Mouse (Mus musculus): Measurements from ENCODE around the gene Zfp503.

The Zfp503 gene

DNA sequence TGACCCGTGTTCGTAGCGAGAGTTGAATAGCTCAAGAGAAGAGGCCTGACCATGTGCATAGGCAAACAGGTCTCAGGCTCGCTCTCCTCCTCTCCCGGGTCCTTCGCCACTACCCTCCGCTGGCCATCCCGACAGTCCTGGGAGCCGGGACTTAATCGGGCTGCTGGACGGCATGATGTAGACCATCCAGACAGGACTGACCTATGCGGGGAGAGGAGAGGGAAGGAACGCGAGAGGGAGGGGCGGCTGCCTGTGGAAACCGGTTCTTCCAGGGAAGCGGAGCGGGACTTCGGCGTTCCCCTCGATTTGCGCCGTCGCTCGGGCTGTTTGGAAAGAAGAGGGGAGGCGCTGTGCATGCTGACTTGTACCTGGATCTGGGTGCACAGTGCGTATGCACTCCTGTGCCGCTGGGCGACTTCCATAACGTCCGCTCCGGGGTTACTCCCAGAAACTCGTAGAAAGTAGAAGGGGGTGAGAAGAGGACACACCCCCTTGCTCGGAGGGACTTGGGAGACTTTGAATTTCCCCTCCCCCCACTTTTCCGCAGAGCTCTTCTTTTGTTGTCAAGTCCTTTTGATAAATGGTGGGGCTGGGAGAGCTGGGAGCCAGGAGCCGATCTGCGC lies at the start of gene Zfp503:
Gene Zfp503, minus strand, starts transcription at position 311 of the 623 bp plus-strand sequence.
- peak; percentile 58 for DNase-seq (ENCODE audit: low spot score)

DNA sequence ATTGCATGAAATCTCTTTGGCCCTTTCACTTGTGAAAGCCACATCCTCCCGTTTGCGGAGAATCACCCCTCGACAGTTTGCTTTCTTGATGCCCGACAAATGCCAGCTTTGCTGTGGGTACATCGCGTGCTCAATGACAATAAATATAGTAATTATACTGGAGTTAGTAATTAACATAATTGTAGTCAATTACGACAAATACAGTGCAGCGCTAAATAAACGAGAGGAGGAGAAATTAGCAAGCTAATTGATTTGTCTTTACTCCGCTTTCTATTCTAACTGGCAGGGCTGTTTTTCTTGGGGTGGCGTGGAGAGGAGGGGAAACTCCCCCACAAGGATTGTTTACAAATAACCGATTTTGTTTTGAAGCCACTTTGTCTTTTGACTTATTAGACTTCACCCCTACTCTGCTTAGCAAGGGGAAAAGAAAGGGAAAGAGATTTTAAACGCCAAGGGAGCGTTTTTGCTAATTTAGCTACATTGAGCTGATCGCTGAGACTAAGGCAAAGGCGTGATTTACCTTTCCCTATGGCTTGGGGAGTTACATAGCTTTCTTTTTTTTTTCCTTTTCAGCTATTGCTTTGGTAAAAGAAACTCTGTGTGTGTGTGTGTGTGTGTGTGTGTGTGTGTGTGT lies 48.2 kb upstream of the Zfp503 start:
- no peak for DNase-seq (ENCODE audit: low spot score)

DNA sequence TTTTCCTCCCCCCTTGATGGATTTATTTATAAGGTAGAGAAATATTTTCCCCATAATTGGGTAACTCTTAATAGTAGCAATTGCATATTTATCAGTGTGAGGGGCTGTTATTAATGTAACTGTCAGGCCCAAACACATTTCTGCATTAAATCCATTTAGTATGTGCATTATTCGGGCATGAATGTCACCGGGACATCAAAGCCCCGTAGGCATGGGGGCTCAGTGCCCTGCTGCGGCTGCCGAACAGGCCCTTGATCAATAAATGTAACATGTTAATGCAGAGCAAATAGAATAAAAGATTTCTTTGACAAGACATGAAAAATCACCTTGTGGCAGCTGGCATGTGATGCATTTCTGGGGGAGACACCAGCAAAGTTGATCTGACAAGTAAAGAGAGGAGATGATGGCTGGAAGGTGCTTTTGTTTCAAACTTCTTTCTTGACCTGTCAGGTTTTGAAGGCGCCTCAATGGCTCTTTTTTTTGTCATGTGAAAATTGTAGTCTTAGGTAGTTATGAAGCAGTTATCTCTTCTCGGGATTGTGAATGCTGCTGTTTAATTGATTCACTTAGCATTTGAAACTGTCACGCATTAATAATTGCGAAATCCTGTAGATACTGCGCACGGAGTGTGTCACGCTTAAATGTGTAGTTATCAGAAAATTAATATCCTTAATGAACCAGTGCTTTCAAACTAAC lies 47.5 kb upstream of the Zfp503 start:
- no peak for DNase-seq (ENCODE audit: low spot score)

DNA sequence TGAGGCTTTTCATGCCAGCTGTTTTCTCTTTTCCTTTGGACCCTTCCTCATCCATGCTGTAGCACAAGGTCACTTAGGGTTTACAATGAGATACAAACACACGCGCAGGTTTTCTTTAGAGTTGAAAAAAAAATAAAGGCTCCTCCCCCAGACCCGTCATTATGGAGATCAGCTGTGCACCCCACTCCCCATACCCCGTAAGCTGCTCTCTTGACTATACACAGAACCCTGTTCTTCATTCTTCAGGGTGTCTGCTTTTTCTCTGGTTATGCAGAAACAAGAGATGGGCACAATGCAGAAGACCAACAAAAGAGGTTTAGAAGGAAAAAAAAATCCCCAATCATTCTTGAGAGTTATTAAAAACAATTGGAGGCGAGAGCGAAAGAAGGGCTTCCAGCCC lies 46.9 kb upstream of the Zfp503 start:
- no peak for DNase-seq (ENCODE audit: low spot score)

DNA sequence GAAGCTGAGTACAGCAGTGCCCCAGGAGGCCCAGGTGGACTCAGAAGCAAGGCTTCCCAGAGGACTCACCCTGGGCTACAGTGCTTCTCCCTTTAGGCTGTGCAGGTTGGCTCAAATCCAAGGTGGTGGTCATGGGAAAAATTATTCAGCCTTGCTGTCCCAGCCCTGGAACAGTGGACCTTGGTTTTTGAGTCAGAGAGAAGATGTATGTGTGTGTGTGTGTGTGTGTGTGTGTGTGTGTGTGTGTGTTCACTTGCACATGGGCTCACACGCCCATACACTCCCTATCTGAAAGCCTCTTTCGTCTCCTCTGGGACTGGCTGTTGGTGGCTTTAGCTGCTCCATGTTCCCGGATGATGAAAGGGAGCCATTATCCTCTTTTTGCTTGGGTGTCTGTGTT lies 46.5 kb upstream of the Zfp503 start:
- no peak for DNase-seq (ENCODE audit: low spot score)

DNA sequence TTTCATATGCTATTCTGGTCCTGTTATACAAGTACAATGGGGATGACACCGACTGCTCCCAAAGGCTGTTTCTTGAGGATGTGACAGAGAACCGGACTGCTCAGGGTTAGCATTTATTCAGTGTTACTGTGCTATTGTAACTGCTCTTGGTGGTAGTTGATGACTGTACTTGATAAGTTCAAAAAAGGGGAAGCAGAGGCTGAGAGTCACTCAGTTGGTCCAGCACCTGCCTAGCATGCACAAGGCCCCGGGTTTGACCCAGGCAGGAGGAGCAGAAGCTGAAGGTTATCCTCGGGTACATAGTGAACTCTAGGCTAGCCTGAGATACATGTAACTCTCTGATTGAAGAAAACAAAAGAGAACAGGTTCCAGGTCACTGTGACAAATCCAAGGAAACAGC lies 34.1 kb upstream of the Zfp503 start:
- no peak for DNase-seq (ENCODE audit: low spot score)

DNA sequence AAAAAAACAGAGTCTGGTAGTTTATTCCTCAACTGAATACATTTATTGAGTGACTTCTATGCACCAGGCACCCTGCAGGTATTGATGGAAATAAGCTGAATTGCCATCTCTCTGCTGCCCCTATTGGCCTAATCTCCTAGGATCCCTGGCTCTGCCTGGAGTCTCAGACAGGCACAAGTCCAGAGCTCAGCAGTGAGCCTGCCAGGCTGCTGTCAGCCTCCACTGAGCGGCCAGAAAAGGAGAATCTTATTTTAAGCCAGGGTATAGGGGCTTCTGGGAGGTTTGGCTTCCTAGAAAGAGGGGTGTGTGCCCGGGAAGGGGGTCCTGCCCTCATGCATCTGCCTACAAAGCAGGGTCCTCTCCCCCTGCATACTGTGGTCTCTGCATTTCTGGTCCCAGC lies 31.5 kb upstream of the Zfp503 start:
- peak; percentile 11 for DNase-seq (ENCODE audit: low spot score)

DNA sequence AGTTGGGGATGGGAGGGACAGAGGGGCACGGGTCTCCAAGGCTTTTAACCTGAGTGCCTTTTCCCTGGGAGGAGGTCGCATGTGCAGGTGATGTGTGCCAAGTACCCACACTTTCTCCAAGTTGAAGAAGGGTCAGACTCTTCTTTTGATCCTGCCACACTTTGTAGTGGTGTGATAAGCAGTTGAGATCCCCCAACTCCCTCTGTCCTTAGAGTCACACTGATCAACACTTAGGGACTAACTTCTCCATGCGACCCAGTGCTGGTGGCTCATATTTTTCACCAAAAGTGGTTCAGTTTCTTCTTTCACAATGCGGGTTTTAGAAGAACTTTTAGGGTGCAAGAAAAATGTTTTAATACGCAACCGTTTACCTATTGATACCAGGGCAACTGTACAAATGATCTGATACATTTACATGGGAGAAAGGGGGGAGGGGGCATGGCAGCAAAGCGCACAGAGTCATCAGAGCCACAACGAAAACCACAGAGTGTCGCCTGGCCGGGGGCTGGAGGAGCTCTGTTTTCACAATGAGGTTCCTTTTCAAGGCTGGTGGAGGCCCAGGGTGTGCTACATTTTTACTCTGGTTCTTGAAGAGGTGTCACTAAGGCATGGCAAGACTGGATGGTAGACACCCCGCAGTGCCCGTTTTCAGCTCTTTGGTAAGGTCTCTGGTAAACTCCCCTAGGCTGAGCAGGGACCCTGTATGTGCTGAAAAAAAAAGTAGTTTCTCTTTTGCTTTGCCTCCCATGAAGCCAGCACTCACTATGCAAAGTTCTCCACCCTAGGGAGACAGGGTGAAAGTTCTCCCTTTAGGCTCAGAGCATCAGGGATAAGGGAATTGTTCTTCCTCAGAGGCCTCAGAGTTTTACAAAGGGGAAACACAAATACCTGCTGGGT lies 30.8 kb upstream of the Zfp503 start:
- no peak for DNase-seq (ENCODE audit: low spot score)

DNA sequence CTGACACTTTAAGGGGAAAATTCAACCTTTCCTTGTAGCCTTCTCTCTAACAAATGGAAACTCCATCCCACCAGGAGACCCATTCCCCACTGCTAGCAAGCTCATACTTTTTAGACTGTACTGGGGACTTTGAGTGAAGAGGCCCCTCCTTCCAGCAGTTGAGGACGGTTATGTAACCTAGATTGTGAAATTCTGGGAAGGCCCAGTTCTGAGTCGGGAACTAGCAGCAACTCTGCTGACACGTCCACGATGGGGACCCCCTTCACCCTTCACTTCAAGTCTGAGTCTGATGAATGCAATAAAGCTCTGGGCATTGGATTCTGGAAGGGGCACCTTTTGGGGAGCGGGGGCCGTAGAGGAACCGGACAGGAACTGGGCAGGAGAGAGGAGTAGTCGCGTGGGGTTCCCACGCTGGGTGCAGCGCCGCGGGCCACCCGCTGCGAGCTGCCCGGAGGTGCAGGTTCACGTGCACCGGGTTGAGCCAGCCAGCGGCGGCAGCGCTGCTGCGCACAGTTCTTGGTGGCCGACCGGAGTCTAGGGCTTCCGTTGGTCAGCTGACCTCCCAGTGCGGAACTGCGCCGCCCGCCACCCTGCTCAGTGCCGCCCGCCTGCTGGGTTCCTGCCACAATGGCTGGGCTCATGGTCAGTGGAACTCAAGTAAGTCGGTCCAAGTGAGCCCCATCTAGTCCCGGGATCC lies 30.0 kb upstream of the Zfp503 start, which contains the start of gene Lrmda:
Gene Lrmda, plus strand, starts transcription at position 461 of the 697 bp plus-strand sequence.
- DNase-seq (ENCODE audit: low spot score) = peak; percentile 48

DNA sequence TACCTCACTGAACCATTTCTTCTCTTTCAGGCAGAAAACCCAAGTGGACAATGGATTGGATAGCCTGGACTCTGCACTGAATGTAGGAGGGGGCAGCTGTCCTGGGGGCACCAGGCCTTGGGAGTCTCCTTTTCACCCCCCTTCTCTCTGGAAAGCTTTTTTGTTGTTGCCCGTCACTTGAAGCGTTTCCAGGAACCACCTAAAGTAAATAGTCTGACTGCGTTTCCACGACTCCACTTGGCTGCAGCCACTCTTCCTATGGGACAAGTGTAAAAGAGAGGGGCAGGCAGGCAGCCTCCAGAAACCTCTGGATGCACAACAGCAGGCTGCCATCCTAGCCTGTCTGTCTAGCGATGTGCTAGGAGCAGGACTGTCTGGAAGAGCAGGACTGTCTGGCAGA lies 27.6 kb upstream of the Zfp503 start:
- no peak for DNase-seq (ENCODE audit: low spot score)

DNA sequence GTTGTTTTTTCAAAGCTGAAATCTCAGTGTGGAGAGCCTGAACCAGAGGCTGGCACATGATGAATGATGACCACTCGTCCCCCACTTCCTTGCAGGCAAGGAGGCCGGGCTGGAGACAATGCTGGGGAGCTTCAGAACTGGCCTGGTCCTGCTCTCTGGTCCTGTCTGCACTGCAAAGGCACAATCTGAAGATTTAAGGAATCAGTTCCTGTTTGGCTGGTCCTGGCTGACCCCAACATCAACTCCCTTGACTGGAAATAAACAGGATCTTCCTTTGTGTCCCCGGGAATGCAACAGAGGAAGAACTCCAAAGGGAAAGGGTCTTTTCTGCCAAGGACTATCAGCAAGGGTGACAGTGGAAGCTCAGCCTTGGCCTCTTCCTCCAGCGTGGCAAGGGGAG lies 25.4 kb upstream of the Zfp503 start:
- DNase-seq (ENCODE audit: low spot score) = no peak

DNA sequence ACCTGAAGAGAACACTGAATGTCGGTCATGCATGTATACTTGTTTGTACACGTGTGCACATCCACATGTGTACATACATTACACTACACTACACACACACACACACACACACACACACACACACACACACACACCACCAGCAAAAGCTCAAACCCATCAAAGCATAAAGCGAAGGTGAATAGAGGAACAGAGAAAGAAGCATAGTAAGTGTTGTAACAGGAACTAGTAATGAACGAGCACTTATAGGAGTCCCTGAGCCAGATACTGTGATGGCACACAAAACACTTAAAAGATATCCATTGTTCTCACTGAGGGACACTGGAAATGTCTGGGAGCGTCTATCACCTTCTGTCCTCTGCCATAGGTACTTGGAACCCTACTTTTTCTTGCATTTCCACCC lies 24.9 kb upstream of the Zfp503 start:
- no peak for DNase-seq (ENCODE audit: low spot score)

DNA sequence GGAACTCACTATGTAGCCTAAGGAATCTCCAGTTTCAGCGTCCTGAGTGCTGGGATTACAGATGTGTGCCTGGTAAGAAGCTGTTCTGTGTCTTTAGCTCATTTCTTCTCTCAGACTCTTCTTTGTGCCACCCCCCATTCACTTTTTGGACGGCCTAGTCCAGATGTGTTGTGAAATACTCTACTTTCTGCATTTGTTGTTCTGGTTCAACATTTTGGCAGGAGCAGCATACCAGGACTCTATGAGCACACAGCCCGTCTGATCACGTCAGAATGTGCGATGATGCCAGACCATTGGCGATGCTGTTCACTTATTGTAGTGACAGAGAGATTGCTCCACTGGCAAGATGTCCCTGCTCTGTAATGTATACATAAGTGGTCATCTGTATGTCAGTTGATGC lies 17.6 kb upstream of the Zfp503 start:
- DNase-seq (ENCODE audit: low spot score) = no peak

DNA sequence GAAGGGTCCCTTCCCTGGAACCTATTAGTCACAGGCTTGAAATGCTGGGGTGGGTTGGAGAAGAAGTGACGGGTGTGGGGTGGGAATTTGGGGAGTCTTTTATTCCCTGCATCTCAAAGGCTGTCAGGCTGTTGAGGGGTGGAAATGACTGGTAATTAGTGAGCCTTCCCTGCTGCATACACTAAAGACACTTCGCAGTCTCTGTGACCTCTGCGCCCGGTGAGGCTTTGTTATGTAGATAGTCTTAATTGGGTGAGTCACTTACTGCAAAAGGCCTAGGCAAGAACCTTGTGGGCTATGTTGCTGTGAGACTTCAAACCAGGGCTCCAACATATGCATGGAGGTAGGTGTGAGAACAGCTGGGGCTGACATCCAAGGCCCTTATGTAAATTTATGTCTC lies 15.5 kb upstream of the Zfp503 start:
- DNase-seq (ENCODE audit: low spot score) = no peak

DNA sequence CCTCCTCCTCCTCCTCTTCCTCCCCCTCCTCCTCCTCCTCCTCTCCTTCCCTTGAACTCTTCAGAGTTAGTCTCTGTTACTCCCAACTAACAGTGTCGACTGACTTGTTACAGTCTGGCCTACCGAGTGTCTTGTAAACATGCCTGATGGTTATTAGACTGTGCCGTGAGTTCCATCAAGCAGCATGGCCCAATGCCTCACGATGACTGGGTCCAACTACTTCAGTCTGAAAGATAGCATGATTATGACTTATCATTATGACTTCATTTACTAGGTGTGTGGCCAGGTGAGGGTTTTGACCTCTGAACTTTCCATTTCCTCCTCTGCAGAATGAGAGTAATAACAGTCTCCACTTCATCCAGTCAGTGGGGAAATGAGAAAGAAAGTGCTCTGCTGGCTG lies 14.2 kb upstream of the Zfp503 start:
- no peak for DNase-seq (ENCODE audit: low spot score)

DNA sequence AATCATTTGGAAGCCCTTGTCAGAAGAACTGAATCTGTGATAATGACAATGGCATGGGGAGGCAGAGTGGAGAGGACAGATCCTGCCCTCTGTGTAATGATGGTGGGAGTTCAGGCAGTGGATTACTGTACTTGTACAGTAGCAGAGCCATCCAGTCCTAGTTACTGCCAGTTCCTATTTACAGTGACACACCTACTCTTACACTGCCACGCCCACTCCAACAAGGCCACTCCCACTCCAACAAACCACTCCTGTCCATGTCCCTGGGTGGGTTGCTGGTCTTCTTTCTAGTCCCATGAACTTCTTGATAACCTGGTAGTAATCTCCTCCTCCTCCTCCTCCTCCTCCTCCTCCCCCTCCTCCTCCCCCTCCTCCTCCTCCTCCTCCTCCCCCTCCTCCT lies 13.8 kb upstream of the Zfp503 start:
- no peak for DNase-seq (ENCODE audit: low spot score)

DNA sequence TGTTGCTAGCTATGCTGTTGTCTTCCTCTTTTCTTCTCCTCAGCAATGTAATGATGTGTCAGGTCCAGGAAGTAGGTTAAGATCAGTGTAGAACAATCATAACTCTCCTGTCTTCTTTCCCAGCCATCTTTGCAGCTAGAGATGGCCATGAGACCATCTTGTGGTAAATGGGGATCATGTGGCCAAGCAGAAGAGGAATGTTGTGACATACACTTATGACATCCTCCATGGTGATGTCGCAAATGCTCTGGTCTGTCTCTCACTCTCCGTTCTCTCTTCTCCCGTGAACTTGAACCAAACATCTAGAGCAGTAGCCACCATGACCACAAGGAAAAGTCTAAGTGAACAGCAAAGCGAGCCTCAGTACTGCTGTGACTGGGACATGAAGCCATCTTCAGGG lies 10.2 kb upstream of the Zfp503 start:
- no peak for DNase-seq (ENCODE audit: low spot score)

DNA sequence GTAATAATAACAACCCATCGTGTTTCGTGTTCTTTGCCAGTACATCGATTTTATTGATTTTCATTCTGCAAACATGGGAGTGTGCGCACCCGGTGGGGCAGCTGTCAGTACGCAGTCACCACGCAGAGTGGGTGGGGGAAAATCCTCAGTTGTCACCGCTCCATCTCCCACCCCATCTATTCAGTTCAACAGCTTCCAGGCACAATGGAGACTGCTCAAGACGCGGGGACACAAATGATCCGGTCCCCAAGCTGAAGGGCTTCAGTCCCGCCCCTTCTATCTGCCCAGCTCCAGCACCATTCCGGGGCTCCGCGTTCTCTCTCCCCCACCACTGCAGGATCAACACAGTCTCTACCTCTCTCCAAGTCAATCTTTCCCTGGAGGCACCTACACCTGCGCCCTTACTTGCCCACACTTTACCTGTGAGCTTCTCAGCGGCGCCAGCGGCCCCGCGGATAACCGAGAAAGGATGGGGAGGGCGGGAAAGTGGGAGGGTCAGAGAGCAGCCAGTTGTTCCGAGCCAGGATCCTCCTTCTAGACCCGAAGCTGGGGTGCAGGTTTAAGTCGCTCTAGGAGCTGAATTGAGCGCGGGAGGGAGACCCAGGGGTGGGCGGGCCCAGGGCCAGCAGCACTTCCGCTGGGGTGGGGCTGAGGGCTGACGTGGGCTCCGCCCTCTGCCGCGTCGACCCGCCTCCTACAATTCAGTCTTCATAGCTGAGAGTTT lies 5.8 kb upstream of the Zfp503 start:
- peak; percentile 62 for DNase-seq (ENCODE audit: low spot score)

DNA sequence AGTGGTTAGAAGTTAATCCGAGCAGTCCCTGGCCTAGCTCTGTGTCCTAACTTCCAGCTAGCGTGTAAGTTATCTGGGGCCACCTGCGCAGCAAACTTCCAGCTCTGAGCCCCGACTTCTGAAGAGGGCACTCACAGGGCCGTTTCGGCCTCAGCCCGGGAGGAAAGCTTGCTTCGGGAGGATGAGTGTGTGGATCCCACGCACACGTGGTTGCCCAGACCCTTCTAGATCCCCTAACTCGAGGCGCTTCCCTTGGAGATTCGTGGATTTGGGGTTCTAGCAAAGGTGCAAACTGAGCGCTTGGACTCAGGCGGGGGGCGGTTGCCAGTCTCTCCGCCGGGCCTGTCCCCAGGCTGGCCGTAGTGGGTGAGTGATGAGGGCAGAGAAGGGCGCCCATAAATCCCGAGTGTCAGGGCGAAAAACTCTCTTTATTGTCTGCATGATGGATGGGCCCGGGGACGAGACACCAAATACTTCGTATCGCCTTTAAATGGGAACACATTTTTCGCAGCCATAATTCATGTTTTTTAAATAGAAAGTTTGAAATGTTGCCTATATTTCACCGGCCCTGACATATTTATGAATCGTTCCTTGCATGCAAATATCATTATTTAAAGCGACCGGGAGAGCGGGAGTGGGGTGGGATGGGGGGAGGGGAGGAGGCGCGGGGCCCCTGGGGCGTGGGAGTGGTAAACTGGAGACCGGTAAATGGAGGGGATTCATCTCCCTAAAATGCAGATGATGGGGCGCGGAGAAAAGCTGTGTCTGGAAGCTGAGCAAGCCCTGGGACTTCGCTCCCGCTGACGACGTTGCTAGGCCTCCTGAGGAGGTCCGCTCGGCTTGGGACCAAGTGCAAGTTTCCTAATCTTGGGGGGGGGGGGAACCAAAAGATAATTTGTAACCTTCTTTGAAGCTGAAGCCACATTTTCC lies 4.9 kb upstream of the Zfp503 start:
- DNase-seq (ENCODE audit: low spot score) = peak; percentile 56
